Mouse (Mus musculus): ENCODE measurements around the gene Pdcl2. TPM values are rescaled to one million over a fixed set of nuclear protein-coding genes. Genes with fewer than 3 reads are reported as not detected.

Gene Pdcl2
- total and polyA plus RNA-seq, 2 experiments from 2014 or later = not detected

DNA sequence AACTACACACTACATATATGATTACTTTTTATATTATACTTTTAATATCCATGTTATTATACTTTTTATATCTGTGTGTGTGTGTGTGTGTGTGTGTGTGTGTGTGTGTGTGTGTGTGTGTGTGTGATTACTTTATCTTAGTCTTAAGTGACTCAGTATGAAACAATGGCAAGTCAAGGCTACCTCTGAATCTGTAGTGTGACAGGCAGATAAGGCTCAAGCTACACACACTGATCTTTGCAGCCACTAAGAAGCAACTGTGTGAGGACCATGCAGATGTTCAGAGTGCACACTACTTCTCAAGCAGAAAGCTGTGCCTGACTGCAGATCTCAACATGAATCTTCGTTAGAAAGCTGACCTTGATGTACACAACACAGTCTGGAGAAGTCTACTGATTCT, 47.1 kb downstream of the Pdcl2 start:
- no peak for TF ChIP-seq CTCF (IDR thresholded peaks at IDR 0.05; ENCODE audit: low read depth)
- no peak for TF ChIP-seq EP300 (IDR thresholded peaks at IDR 0.05; ENCODE audit: low read depth)
- no peak overlapping the region for H3K4me3 ChIP-seq (ENCODE audit: low read depth, low read length)
- no peaks in the 10 kb centered on the region for H3K36me3 ChIP-seq (replicated peaks; ENCODE audit: control insufficient read depth, insufficient read depth, low read length)
- no peak overlapping the region for H3K27ac ChIP-seq (ENCODE audit: low read depth)
- H3K27me3 ChIP-seq (ENCODE audit: control insufficient read depth, insufficient read depth, low read length) = no peaks in the 10 kb centered on the region
- ATAC-seq (ENCODE audit: insufficient read depth, low read depth) = no peak
- no peak for DNase-seq (ENCODE audit: low spot score)
- H3K4me1 ChIP-seq (ENCODE audit: control insufficient read depth, insufficient read depth) = no peaks in the 10 kb centered on the region
- no peak overlapping the region for H3K4me2 ChIP-seq (ENCODE audit: low read depth, low read length)
- H3K9me3 ChIP-seq (replicated peaks; ENCODE audit: control insufficient read depth, low read length) = no peaks in the 10 kb centered on the region
- 47% methylated on average over 1 of the region's 1 CpGs for WGBS
- H3K9ac ChIP-seq (replicated peaks; ENCODE audit: low read depth, low read length) = no peak overlapping the region

GRCm38 (mm10) chr5:76274977-76275376, 56.0 kb downstream of the Pdcl2 start:
- DNase-seq (ENCODE audit: low spot score) (no peak), ATAC-seq (ENCODE audit: insufficient read depth, low read depth) (no peak)
- Histone ChIP-seq H3K27ac (ENCODE audit: low read depth) (no peak overlapping the region), H3K4me2 (ENCODE audit: low read depth, low read length) (no peak overlapping the region), H3K9me3 (replicated peaks; ENCODE audit: control insufficient read depth, low read length) (no peaks in the 10 kb centered on the region), H3K4me1 (ENCODE audit: control insufficient read depth, insufficient read depth) (no peaks in the 10 kb centered on the region), H3K4me3 (ENCODE audit: low read depth, low read length) (no peak overlapping the region), H3K27me3 (ENCODE audit: control insufficient read depth, insufficient read depth, low read length) (no peaks in the 10 kb centered on the region), H3K36me3 (replicated peaks; ENCODE audit: control insufficient read depth, insufficient read depth, low read length) (peaks cover 16% of the 10 kb centered on the region; the same call in 1 of the 2 replicates), H3K9ac (replicated peaks; ENCODE audit: low read depth, low read length) (no peak overlapping the region)
- 73% methylated on average over 4 of the region's 4 CpGs for WGBS
- TF ChIP-seq EP300 (IDR thresholded peaks at IDR 0.05; ENCODE audit: low read depth) = no peak
- TF ChIP-seq CTCF (IDR thresholded peaks at IDR 0.05; ENCODE audit: low read depth) = no peak

Other genes starting within 250 kb of the Pdcl2 start
- gene Srd5a3, start 190.9 kb downstream of the Pdcl2 start, total RNA-seq (2014; rRNA removed; ENCODE audit: low replicate concordance) = 23.7 and 24.3 TPM in 2 replicates
- 25.5 and 26.9 TPM in 2 replicates for gene Srd5a3, start 190.9 kb downstream of the Pdcl2 start, polyA plus RNA-seq (2015; fragmentation: Nextera tagmentation; extraction: Ambion mirVana)
- 81.9 and 108 TPM in 2 replicates for gene Tmem165, start 147.3 kb downstream of the Pdcl2 start, total RNA-seq (2014; rRNA removed; ENCODE audit: low replicate concordance)
- 46.4 and 48.9 TPM in 2 replicates for gene Tmem165, start 147.3 kb downstream of the Pdcl2 start, polyA plus RNA-seq (2015; fragmentation: Nextera tagmentation; extraction: Ambion mirVana)
- gene Clock, start 26.4 kb downstream of the Pdcl2 start, total RNA-seq (2014; rRNA removed; ENCODE audit: low replicate concordance) = 25.0 and 29.3 TPM in 2 replicates
- gene Clock, start 26.4 kb downstream of the Pdcl2 start, polyA plus RNA-seq (2015; fragmentation: Nextera tagmentation; extraction: Ambion mirVana) = 6.2 and 8.2 TPM in 2 replicates
- gene Nmu, start 32.6 kb upstream of the Pdcl2 start, total RNA-seq (2014; rRNA removed; ENCODE audit: low replicate concordance) = not detected in 2 replicates
- not detected in 2 replicates for gene Nmu, start 32.6 kb upstream of the Pdcl2 start, polyA plus RNA-seq (2015; fragmentation: Nextera tagmentation; extraction: Ambion mirVana)
- not detected in 2 replicates for gene Gm7271, start 152.9 kb upstream of the Pdcl2 start, total RNA-seq (2014; rRNA removed; ENCODE audit: low replicate concordance)
- gene Gm7271, start 152.9 kb upstream of the Pdcl2 start, polyA plus RNA-seq (2015; fragmentation: Nextera tagmentation; extraction: Ambion mirVana) = not detected in 2 replicates
- 13.0 and 23.5 TPM in 2 replicates for gene Exoc1, start 198.2 kb upstream of the Pdcl2 start, total RNA-seq (2014; rRNA removed; ENCODE audit: low replicate concordance)
- gene Exoc1, start 198.2 kb upstream of the Pdcl2 start, polyA plus RNA-seq (2015; fragmentation: Nextera tagmentation; extraction: Ambion mirVana) = 12.9 and 13.6 TPM in 2 replicates

Measured in heart, postnatal 0 days (tissue).